Mouse (Mus musculus) MEL (cell line): ENCODE results near the gene Enox1. TPM values are rescaled to one million over a fixed set of nuclear protein-coding genes. Genes with fewer than 3 reads are reported as not detected.

Experiments used
- polyA plus RNA-seq, 2 experiments: library from polyadenylated mRNA; stranded (reverse) in 1 of 2; unstranded in 1 of 2; fragments of >175 nt in 1 of 2; fragments of >200 nt in 1 of 2; gene quantifications; 2 replicates each; pipeline versions ENCODE4 v1.2.1 to v1.2.4; 2012; ENCODE audit warnings: low replicate concordance in 2 of 2, low read depth in 1 of 2; ENCODE audit not compliant: insufficient read length in 2 of 2, insufficient read depth in 1 of 2, missing spikeins in 1 of 2
- total RNA-seq: library from RNA; depleted of rRNA; stranded (reverse); fragments of 300-350 nt; gene quantifications from 2 replicates; pipeline ENCODE4 v1.2.3, GENCODE M21; 2012; rRNA removed

Enox1 gene
- total and polyA plus RNA-seq, 3 experiments, result not detected

Other genes starting within 250 kb of the Enox1 start
- gene Ccdc122, start 120.0 kb upstream of the Enox1 start, total RNA-seq, result not detected in 2 replicates
- not detected for gene Ccdc122, start 120.0 kb upstream of the Enox1 start, polyA plus RNA-seq
- gene Lacc1, start 119.9 kb upstream of the Enox1 start, total RNA-seq, result not detected in 2 replicates
- not detected for gene Lacc1, start 119.9 kb upstream of the Enox1 start, polyA plus RNA-seq